20 mouse cellular contexts compared by ENCODE assay signal in the genomic region with DNA sequence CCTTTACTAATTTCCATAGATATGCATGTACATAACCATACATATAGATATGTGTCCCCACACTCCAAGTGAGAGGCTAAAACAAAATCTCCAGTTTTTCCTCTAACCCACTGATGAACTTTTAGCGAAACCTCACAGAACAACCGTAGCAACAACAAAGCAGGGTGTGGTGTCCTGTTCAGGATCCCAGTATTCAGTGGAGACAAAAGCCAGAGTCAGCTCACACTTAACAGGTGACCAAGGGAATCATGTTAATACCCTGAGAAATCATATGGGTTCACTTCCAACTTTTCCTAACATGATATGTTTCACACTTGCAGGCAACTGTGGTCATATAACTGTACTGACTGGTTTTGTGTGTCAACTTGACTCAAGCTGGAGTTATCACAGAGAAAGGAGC.
"Had no signal": no experiment of that assay in that cellular context is flagged by ENCODE, and none has a peak within 500 bp of the region (broad histone marks: within the 10 kb centered on the region; RNA-seq: fewer than 3 reads in every experiment).

No protein-coding gene starts in this region.

- H3K27ac ChIP-seq: midbrain, embryonic 10.5 days; midbrain, embryonic 12.5 days; neural tube, embryonic 13.5 days; neural tube, embryonic 15.5 days had no signal

- H3K4me3 ChIP-seq: megakaryocyte, embryonic 14.5 days; midbrain, embryonic 10.5 days; midbrain, embryonic 12.5 days; myocyte; neural tube, embryonic 13.5 days; neural tube, embryonic 15.5 days had no signal

- H3K4me2 ChIP-seq: lung, embryonic 14.5 days; midbrain, embryonic 12.5 days; neural tube, embryonic 13.5 days; neural tube, embryonic 15.5 days had no signal

- ATAC-seq: liver, postnatal 0 days; midbrain, embryonic 16.5 days had no signal

- H3K4me1 ChIP-seq: neural tube, embryonic 13.5 days; neural tube, embryonic 15.5 days had no signal

- H3K9ac ChIP-seq: liver, postnatal 0 days; lung, embryonic 14.5 days; midbrain, embryonic 12.5 days; neural tube, embryonic 13.5 days; neural tube, embryonic 15.5 days had no signal

- H3K27me3 ChIP-seq: megakaryocyte, embryonic 14.5 days; midbrain, embryonic 12.5 days; neural tube, embryonic 13.5 days; neural tube, embryonic 15.5 days had no signal

- DNase-seq: liver, postnatal 0 days; lung, embryonic 14.5 days; lung, postnatal 10 days; lung, postnatal 4 days; midbrain, embryonic 14.5 days; retina, postnatal 1 day; right cerebral cortex, adult 18-20 months; right cerebral cortex, postnatal 25 days; right cerebral cortex, postnatal 4 days; spleen, adult 18-20 months; thymus, adult 18-20 months; thymus, postnatal 14 days; thymus, postnatal 36 days had no signal

- H3K36me3 ChIP-seq: midbrain, embryonic 10.5 days; midbrain, embryonic 12.5 days; neural tube, embryonic 13.5 days; neural tube, embryonic 15.5 days had no signal

- H3K9me3 ChIP-seq: megakaryocyte, embryonic 14.5 days; midbrain, embryonic 10.5 days; midbrain, embryonic 12.5 days; neural tube, embryonic 13.5 days; neural tube, embryonic 15.5 days had no signal
